Mouse (Mus musculus) thymus, adult 2 months (tissue): ENCODE results near the gene Preb.

Experiments used
- CTCF ChIP-seq: fragments of 200-500 bp; IDR thresholded peaks from 2 replicates; pipeline ENCODE4 v1.5.1; 2012; ENCODE audit warnings: mild to moderate bottlenecking, control low read depth, low read length, moderate library complexity, borderline replicate concordance; ENCODE audit not compliant: control insufficient read depth, poor library complexity, insufficient read depth; ENCODE audit errors: extremely low read depth
- POLR2A ChIP-seq: fragments of 200-500 bp; IDR thresholded peaks from 2 replicates; pipeline ENCODE4 v1.6.1; 2012; ENCODE audit warnings: mild to moderate bottlenecking, low read length, control low read depth, moderate library complexity; ENCODE audit not compliant: control insufficient read depth, poor library complexity, insufficient read depth; ENCODE audit errors: extremely low read depth

- TF ChIP-seq POLR2A, result no peak
- no peak for TF ChIP-seq CTCF
Observed at GRCm38 (mm10) chr5:31000122-31000521, 40.0 kb upstream of the Preb start.
